Mouse (Mus musculus) spleen, adult 2 months (tissue): ENCODE results near the gene Cdc7. TPM values are rescaled to one million over a fixed set of nuclear protein-coding genes. Genes with fewer than 3 reads are reported as not detected.

Source experiments
- DNase-seq, 2 experiments: peaks; one replicate each; pipeline versions ENCODE4 v3.0.0 to v3.0.0-alpha.2; 2012 to 2021; ENCODE audit warnings: low spot score in 2 of 2, low read depth in 1 of 2
- H3K27ac ChIP-seq: fragments of 200-500 bp; 2 replicates; pipeline ENCODE4 v1.5.1; 2012; ENCODE audit warnings: low read length, inconsistent platforms; ENCODE audit not compliant: insufficient read depth
- H3K27me3 ChIP-seq: fragments of 200-500 bp; 2 replicates; pipeline ENCODE4 v1.6.1; 2012; ENCODE audit warnings: mild to moderate bottlenecking, moderate library complexity, low read length, inconsistent platforms; ENCODE audit not compliant: control insufficient read depth, insufficient read depth
- H3K36me3 ChIP-seq: fragments of 200-500 bp; 2 replicates; pipeline ENCODE4 v1.6.1; 2012; ENCODE audit warnings: mild to moderate bottlenecking, low read length, inconsistent platforms; ENCODE audit not compliant: control insufficient read depth, insufficient read depth
- H3K4me1 ChIP-seq: fragments of 200-500 bp; 2 replicates; pipeline ENCODE4 v1.6.1; 2011; ENCODE audit warnings: inconsistent platforms; ENCODE audit not compliant: control insufficient read depth, insufficient read depth, insufficient read length
- H3K4me3 ChIP-seq: fragments of 200-500 bp; 2 replicates; pipeline ENCODE4 v1.5.1; 2011; ENCODE audit warnings: mild to moderate bottlenecking, inconsistent platforms; ENCODE audit not compliant: insufficient read depth, insufficient read length; ENCODE audit errors: extremely low read depth
- CTCF ChIP-seq: fragments of 200-500 bp; IDR thresholded peaks from 2 replicates; pipeline ENCODE4 v1.5.1; 2011; ENCODE audit warnings: mild to moderate bottlenecking, inconsistent platforms; ENCODE audit not compliant: insufficient read depth, insufficient read length, insufficient replicate concordance; ENCODE audit errors: extremely low read depth
- POLR2A ChIP-seq: fragments of 200-500 bp; IDR thresholded peaks from 2 replicates; pipeline ENCODE4 v1.6.1; 2011; ENCODE audit warnings: low read depth, low read length, inconsistent platforms
- WGBS: fragments of 180-500 bp; shearing (Covaris S2); methylation state at CpG from one replicate; pipeline ENCODE4 v1.1.7; 2018; 5-methylcytosine and 5-hydroxymethylcytosine counted together
- polyA plus RNA-seq: library from polyadenylated mRNA; depleted of rRNA; stranded (reverse); fragments of >200 nt; gene quantifications from 2 replicates; pipeline ENCODE4 v1.2.3, GENCODE M21; 2012; rRNA removed

Cdc7 gene
- polyA plus RNA-seq, 1 experiment, result 6.9 TPM

DNA sequence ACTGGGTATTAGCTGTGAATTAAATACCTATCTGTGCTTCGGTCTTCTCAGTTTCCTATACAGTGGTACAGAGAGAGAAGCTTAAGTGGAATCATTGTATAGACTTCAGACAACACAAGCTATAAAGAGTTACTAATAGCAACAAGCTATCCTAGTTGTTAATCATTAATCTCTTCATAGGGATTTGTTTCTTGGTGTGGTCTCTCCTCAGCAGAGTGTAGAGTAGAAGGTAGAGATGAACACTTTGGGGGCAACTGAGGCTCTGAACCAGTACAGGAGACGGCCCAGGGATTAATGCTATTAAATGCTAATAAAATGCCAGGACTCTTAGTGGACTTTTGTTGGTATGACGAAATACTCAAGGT lies 57.9 kb downstream of the Cdc7 start:
- TF ChIP-seq POLR2A, result no peak
- no peak for TF ChIP-seq CTCF
- Histone ChIP-seq H3K27me3 (no peaks in the 10 kb centered on the region), H3K4me3 (no peak overlapping the region), H3K4me1 (no peaks in the 10 kb centered on the region), H3K36me3 (no peaks in the 10 kb centered on the region), H3K27ac (no peak overlapping the region)
- 94% methylated on average over 3 of the region's 3 CpGs for WGBS
- DNase-seq, result no peak

DNA sequence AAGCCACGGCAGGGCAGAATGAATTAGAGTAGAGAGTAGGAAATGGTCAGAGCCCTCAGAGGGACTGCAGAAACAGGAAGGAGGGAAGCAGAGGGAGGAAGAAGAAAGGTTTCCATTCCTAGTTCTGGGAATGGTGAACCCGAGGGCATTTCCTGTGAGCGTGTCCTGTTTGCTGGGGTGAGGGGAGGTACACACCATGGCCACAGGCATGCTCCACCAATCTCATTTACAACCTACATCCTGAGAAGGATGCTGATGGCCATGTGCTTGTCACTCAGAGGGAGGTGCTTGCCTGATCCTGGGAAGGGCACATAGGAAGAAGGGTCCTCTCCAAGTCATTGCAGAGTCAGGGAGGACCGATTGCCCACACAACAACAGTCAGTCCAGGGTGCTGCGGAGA lies 59.8 kb downstream of the Cdc7 start:
- no peaks in the 10 kb centered on the region for H3K36me3 ChIP-seq
- no peaks in the 10 kb centered on the region for H3K27me3 ChIP-seq
- WGBS, result 53% methylated on average over 5 of the region's 5 CpGs
- H3K4me1 ChIP-seq, result no peaks in the 10 kb centered on the region
- TF ChIP-seq CTCF, result no peak
- no peak for TF ChIP-seq POLR2A
- no peak overlapping the region for H3K27ac ChIP-seq
- H3K4me3 ChIP-seq, result no peak overlapping the region
- DNase-seq, result no peak

DNA sequence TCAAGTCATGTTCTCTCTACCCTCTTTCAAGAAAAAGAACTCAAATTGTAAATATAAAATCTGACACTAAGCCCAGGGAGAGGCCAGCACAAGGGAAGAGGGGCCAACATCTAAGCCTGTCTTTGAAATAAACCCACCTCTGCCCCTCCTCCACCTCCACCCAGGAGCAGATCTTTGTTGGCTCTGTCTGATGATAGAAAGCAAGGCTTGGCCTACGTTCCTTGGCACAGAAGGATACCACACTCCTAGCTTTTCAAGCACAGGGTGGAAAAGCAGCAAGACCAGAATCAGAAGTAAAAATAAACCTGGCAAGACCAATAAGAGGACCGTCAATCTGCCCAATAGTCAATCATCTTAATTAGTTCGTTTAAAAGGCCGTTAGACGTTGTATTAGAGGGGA lies 61.2 kb downstream of the Cdc7 start:
- 89% methylated on average over 5 of the region's 5 CpGs for WGBS
- TF ChIP-seq CTCF (no peak), POLR2A (no peak)
- no peak for DNase-seq
- Histone ChIP-seq H3K36me3 (no peaks in the 10 kb centered on the region), H3K27ac (no peak overlapping the region), H3K27me3 (no peaks in the 10 kb centered on the region), H3K4me1 (no peaks in the 10 kb centered on the region), H3K4me3 (no peak overlapping the region)

DNA sequence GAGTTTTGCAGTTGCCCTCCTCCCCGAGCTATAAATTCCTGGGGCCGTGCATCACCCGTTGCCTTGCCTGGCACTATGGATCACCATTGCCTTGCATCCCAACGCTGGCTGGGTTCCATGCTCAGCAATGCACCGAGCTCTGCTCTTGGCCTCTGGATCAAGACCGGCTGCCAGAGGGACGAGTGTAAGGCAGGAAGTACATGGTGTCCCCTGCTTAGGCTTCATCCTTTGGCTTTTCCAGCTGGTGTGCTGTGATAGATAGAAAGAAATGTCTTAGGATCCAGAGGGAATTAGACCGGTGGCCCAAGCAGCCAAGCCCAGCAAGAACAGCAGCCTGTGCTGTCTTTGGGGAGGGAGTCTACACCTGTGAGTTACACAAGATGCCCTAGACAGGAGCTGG lies 61.7 kb downstream of the Cdc7 start:
- TF ChIP-seq CTCF (no peak), POLR2A (no peak)
- Histone ChIP-seq H3K36me3 (no peaks in the 10 kb centered on the region), H3K4me3 (no peak overlapping the region), H3K27me3 (no peaks in the 10 kb centered on the region), H3K4me1 (no peaks in the 10 kb centered on the region), H3K27ac (no peak overlapping the region)
- DNase-seq, result no peak
- 92% methylated on average over 8 of the region's 8 CpGs for WGBS

DNA sequence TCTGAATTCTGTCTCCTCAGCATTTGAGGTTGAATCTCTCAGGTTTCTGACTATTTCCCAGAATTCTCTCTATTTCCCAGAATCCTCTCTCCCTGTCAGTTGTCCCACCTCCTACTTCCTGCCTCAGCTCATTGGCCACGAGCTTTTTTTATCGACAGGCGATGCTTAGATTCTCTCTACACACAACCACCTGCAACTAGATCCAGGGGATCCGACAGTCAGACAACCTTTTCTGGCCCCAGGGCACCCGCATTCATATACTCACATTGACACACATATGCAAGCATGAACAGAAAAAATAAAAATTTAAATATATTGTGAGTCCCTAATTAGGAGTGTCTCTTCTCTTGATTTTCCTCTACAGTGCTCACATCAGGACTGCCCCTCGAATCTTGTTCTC lies 63.5 kb downstream of the Cdc7 start:
- TF ChIP-seq CTCF, result no peak
- no peak for TF ChIP-seq POLR2A
- Histone ChIP-seq H3K4me3 (no peak overlapping the region), H3K27me3 (no peaks in the 10 kb centered on the region), H3K4me1 (no peaks in the 10 kb centered on the region), H3K27ac (no peak overlapping the region), H3K36me3 (no peaks in the 10 kb centered on the region)
- DNase-seq, result no peak
- 84% methylated on average over 6 of the region's 6 CpGs for WGBS

DNA sequence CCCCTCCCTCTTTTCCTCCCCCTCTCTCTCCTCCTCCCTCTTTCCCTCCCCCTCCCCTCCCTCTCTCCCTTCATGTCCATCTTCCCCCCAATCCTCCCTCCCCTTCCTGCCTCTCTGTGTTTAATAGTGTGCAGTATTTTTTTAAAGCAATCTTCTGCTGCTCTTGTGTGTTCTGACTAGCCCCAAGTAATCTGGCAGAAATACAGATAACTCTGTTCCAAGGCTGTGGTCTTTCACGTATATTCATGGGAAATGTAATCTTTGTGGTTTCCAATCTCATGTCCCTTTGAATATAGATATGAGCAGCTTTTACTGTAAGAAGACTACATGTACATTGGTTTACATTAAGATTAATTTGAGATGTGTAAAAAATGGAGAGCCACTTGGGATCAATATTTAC lies 64.4 kb downstream of the Cdc7 start:
- no peak overlapping the region for H3K27ac ChIP-seq
- H3K4me3 ChIP-seq, result no peak overlapping the region
- no peaks in the 10 kb centered on the region for H3K27me3 ChIP-seq
- TF ChIP-seq CTCF (no peak), POLR2A (no peak)
- no peaks in the 10 kb centered on the region for H3K36me3 ChIP-seq
- WGBS, result 39% methylated on average over 1 of the region's 1 CpGs
- no peaks in the 10 kb centered on the region for H3K4me1 ChIP-seq
- no peak for DNase-seq

DNA sequence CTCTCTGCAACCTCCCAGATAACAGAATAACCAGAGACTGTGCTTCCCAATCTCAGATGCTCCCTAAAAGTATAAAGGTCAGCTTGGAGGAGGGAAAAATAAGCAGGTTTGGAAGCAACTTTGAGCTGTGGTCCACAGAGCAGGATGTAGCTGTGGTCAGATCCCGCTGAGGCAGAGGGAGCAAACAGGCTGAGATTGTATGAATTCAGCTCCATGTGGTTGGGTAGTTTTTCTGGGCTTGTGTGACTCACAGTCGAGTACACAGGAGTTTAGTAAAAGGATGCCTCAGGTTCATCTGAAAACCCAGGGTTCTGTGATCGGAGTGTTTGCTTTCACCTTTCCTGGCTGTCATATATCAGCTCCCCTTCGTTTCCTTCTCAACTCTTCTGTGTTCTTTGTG lies 65.7 kb downstream of the Cdc7 start:
- DNase-seq, result no peak
- Histone ChIP-seq H3K4me1 (no peaks in the 10 kb centered on the region), H3K4me3 (no peak overlapping the region), H3K27ac (no peak overlapping the region), H3K27me3 (no peaks in the 10 kb centered on the region), H3K36me3 (no peaks in the 10 kb centered on the region)
- TF ChIP-seq POLR2A (no peak), CTCF (no peak)
- 73% methylated on average over 4 of the region's 4 CpGs for WGBS

DNA sequence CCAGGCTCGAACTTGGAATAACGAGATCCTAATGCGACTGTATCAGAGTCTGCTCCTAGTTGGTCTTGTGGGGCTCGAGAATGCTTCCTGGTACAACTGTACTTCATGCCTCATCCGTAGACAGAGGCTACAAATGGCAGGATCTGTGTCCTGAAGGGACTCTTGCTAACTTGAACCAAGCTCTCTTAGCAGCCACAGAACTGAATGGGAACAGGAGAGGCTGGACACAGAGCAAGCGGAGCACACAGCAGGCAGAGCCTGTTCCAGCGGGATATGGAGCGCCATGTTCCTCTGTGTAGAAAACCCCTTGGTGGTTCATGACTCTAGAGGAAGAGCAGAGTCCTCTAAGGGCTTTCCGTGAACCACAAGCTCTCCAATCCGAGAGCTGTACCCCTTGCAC lies 66.7 kb downstream of the Cdc7 start:
- H3K4me3 ChIP-seq, result no peak overlapping the region
- DNase-seq, result no peak
- H3K36me3 ChIP-seq, result no peaks in the 10 kb centered on the region
- no peak overlapping the region for H3K27ac ChIP-seq
- TF ChIP-seq POLR2A (no peak), CTCF (no peak)
- H3K27me3 ChIP-seq, result no peaks in the 10 kb centered on the region
- WGBS, result 93% methylated on average over 10 of the region's 10 CpGs
- no peaks in the 10 kb centered on the region for H3K4me1 ChIP-seq

Other genes starting within 250 kb of the Cdc7 start
- not detected in 2 replicates for gene Hfm1, start 38.0 kb upstream of the Cdc7 start, polyA plus RNA-seq